Mouse (Mus musculus): ENCODE data around the gene Ceacam19.

DNA sequence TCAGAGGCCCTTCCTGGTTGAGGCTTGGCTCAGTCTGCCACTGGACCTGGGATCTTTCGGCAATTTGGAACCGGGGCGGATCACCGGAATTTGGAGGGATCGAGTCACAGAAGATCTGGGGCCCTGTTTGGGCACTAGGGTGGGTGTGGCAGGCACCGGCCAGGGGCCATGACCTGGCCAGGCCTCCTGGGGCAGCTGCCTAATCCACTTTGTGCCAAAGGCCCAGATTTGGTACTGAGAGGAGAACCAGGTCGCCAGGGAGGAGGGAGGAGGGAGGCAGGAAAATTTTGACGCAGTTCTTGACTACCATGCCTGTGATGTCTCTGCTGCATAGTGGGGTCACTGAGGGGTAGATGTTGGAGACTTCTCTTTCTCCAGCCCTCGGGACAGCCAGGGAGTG lies 26.6 kb downstream of the Ceacam19 start, which contains the start of gene Ceacam16:
- TF ChIP-seq CTCF (IDR thresholded peaks at IDR 0.05; ENCODE audit: low read depth, low read length) (no peak), POLR2A (IDR thresholded peaks at IDR 0.05; ENCODE audit: extremely low read depth, insufficient read depth, low read length) (no peak)
